Mouse (Mus musculus) lung, postnatal 36 days (tissue): ENCODE measurements around the gene Stim2.

ENCODE experiments used
- DNase-seq: peaks from one replicate; pipeline ENCODE4 v3.0.0; 2022; ENCODE audit warnings: mixed read lengths

The Stim2 gene

DNA sequence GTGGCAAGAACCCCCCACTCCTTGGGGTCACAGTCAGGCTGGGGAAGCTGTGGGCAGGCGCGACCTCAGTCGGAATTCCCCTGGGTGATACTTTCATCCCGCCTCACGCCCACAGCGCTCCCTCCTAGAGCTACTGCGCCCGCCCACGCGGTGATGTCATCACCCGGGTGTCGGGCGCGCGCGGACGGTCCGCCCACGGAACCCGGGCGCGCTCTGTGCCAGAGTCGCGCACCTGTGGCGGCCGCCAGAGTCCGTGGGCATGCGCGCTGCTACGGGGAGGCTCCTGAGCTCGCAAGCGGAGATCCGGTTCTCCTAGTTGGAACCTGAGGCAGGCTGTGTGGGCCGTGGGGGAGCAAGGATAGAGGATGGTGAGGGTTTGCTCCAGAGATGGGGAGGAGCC is 3.0 kb upstream of the Stim2 start:
- peak; percentile 89 for DNase-seq

GRCm38 (mm10) chr5:53996822-53997221 is 1.5 kb upstream of the Stim2 start:
- DNase-seq = no peak

- DNase-seq = peak; percentile 54
Observed at GRCm38 (mm10) chr5:53998743-53999460, 603 bp downstream of the Stim2 start.

DNA sequence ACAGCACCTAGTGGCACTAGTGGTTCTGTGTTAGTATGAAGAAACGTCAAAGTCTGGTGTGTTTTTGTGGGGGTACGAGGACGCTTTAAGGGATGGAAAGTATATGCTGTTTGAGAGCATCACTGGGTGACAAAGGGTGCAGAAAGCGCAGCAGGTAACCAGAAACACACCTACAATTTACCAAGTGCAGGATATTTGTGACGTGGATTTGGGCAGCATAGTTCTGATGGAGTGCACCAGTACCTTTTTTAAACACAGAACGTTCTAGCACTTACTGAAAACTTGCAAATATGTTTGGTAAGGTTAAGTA is 1.1 kb downstream of the Stim2 start:
- peak; percentile 27 for DNase-seq

DNA sequence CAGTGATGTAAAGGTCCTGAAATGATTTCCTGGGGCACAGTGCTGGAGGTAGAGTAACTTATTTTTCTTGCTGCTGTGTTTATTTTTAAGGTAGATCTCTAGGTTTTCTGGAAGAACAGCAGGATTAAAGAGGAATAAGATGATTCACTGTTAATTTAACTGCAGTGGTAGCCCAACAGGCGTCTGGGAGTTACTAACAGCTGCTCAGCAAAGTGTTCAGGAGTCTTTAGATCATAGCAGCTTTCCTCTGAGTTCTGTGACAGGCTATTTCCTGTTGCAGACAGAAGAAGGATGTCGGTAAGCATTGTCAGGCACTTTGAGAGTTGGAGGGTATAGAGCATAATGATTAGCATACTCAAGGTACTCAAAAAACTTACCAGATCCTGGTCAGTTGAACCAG is 1.5 kb downstream of the Stim2 start:
- DNase-seq = peak; percentile 36

DNA sequence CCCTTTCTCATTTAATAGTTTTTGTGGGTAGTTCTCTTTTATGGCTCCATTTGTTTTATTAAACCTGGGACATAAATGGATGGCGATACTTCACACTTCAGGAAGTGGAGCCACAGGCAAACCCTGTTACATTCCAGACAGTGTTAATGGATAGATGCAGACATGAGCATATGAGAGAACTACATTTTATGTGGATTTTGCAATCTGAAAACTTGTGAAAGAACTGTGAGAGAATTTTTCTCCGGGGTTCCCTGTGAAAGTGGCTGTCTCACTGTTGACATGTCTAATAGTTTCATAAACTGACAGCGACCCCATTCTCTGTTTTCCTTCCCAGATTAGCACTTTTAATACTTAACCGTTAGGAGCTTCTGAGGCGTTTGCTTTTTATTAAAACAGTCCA is 2.7 kb downstream of the Stim2 start:
- no peak for DNase-seq

DNA sequence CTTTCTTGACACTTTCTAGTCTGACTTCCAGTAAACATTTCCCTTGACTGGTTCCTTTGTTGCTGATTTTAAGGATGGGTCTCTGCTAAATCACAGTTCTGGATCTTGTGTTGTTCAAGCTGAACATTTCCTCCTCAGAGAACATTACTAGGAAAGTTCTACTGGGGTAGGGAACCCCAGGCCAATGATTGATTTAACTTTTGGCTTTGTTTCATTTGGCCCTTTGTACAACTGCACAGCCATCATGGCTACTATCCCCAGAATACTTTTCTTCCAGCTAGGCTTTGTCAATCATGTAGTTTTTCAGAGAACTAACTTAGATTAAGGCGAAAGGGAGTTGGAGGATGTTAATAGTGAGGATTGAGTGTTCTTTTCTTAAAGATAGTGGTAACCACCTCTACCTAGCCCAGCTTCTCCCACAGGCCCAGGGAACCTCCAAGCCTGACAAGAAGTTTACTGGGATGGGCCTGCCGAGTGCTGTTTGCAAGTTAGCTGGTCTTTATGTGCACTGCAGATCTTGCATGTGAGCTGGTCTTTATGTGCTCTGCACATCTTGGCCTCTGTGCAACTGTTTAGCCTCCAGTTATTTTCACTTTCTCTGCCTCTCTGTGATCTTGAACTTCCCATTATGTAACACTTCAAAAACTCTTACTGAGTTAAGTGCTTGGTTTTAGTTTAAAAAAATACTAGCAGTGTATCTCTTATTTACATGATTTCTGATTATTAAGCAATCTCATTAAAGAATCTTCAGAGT is 7.0 kb downstream of the Stim2 start:
- peak; percentile 26 for DNase-seq

DNA sequence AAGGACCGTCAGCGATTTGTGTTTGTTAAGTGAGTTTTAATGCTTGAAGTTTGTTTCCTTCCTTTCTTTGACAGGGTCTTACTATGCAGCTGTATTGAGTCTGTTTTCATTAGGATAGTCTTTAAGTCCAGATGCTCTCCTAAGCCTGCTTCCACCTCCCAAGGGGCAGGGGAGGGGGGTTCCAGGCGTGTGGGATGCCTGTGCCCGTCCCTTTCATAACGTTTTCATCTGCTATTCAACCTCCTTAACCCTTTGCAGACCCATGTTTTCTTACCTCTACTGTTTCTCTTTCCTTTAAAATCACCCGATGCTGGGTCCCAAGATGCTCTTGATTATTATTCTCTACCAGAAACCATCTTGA is 7.5 kb downstream of the Stim2 start:
- DNase-seq = no peak

DNA sequence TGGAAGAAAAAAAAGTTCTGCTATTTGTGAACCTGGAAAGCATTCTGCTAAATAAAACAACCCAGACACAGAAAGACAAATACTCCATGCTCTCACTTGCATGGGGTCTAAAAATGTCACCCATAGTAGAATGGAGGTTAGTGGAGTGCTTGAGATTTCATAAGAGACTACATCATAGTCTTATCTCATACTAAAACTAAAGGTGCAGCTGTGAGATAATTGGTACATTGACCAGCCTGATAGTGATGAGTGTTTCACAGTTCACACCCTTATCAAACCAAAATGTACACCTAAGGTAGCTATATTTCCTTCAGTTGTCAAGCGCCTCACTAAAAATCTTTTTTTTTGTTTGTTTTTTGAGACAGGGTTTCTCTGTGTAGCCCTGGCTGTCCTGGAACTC is 8.5 kb downstream of the Stim2 start:
- DNase-seq = no peak

DNA sequence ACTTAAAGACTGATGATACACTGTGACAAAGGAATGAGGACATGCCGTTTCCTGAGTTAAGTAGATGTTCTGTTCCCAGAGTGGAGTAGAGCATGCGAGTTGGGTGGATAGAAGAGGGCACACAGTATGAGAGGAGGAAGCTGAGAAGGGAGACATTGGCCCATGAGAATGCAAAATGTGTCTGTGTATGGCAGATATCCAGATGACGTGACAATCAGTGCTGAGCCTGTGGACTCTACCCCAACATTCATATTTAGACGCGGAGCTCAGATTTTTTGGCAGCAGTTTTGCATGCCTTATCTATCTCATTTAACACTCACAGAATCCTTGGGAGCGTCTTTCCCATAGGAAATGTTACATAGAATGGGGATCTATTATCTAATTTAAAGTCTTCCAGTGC is 9.3 kb downstream of the Stim2 start:
- no peak for DNase-seq

DNA sequence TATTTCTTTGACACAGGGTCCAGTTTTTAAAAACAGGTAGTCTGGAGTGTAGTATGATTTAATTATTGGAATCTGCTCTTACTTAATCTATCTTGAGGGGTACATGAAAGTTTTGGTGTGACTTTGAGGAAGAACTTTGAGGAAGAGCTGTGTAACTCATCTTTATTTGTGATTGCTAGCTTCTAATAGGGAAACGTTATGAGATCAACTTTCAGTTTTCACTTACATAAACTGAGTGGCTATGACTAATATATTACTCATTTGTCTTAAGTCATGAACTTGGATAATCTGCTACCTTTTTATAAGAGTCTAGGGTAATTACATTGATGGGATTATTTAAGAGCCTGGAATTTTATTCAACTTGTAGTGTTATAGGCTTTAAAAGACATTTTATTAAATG is 15.0 kb downstream of the Stim2 start:
- no peak for DNase-seq

GRCm38 (mm10) chr5:54017143-54017542 is 18.8 kb downstream of the Stim2 start:
- no peak for DNase-seq

- no peak for DNase-seq
Observed at GRCm38 (mm10) chr5:54018856-54019255, 20.6 kb downstream of the Stim2 start.

DNA sequence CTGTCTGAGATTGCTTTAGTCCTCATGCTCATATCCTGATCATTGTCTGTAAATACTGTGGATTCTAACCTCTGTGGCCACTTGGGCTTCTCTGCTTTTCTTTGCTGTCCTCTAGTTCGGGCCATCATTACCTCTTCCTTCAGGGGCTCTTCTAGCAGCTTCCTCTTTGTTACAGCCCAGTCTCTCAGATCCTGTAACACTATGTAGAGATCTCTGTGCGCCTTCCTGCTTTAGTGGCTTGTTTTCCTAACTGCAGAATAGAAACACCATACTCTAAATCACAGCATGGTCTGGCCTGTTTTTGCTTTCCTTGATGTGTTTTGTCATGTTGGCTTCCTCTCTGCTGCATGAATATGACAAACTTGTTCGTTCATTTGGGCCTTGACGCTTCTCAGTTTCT is 21.2 kb downstream of the Stim2 start:
- no peak for DNase-seq

GRCm38 (mm10) chr5:54024610-54025009 is 26.3 kb downstream of the Stim2 start:
- DNase-seq = no peak

DNA sequence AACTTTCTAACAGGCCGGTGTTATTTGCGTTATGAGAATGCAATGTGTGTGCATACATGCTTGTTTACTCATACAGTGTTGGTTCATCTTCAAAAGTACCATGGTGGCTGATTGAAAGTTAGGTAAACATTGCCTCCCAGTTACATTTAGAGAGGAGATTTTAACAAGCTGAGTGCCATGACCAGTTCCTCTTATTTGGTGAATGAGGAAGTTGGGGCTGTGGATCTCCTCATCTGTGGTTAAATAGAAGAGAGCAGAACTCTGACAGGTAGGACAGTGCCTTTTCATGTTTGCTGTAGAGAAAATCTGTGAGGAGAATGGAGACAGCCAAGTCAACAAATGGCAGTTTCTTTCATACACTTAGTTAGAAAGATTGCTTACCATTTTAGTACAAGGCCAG is 27.3 kb downstream of the Stim2 start:
- DNase-seq = peak; percentile 51

DNA sequence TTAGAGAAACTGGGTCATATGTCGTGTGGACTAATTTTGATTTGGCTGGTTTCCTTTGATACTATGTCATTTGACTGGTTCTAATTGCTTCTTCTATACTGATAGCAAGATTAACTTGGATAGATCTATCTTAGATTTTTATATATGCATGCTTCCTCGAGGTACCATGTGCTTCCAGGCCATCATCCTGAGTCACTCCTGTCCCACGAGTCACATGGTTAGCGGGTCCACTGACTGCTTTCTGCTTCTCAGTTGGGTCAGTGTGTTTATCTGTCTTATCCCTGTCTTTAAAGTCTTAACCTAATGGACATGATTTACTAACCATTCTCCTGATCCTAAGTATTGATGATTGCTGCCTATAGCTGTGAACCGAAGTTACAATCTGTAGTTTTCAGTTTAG is 34.9 kb downstream of the Stim2 start:
- DNase-seq = no peak

- peak; percentile 42 for DNase-seq
Observed at GRCm38 (mm10) chr5:54034680-54035079, 36.4 kb downstream of the Stim2 start.

DNA sequence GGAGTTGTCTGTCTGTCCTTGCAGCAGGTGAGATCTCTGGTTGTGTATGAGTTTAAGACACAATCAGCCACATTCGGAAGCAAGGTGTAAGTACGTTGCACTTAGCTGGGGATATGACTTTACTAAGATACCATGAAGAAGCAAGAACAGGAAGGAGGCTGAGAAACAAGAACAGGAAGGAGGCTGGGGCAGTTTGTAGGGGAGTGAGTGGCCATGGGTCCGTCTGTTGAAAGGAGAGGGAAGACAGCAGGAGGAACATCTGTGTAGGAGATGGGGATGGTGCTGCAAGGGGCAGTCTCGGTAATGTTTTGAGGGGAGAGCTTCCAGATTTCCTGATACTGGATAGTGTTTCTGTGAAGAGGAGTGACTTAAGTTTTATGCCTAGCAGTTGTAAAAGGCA is 40.3 kb downstream of the Stim2 start:
- no peak for DNase-seq

GRCm38 (mm10) chr5:54040527-54040926 is 42.2 kb downstream of the Stim2 start:
- DNase-seq = no peak

GRCm38 (mm10) chr5:54042013-54042412 is 43.7 kb downstream of the Stim2 start:
- DNase-seq = no peak

- DNase-seq = peak; percentile 38
Observed at GRCm38 (mm10) chr5:54045523-54045922, 47.2 kb downstream of the Stim2 start.

GRCm38 (mm10) chr5:54046432-54046831 is 48.1 kb downstream of the Stim2 start:
- DNase-seq = no peak

DNA sequence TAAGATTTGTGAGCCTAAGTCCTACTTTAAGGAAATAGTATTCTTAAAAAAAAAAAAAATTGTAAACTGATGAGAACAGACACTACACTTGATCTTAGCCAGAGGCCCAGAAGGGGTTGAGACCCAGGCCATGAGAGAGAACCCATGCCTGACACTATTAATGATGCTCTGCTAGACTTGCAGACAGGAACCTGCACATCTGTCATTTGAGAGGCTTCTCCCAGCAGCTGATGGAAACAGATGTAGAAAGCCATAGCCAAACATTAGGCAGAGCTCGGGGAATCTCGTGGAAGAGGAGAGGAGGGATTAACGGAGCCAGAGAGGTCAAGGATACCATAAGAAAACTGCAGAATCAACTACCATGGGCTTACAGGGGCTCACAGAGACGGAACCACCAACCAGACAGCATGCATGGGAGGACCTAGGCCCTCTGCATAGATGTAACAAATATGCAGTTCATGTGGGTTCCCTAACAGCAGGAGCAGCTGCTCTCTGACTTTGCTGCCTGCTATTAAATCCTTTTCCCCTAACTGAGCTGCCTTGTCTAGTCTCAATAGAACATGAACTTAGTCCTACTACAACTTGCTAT is 50.9 kb downstream of the Stim2 start:
- no peak for DNase-seq

DNA sequence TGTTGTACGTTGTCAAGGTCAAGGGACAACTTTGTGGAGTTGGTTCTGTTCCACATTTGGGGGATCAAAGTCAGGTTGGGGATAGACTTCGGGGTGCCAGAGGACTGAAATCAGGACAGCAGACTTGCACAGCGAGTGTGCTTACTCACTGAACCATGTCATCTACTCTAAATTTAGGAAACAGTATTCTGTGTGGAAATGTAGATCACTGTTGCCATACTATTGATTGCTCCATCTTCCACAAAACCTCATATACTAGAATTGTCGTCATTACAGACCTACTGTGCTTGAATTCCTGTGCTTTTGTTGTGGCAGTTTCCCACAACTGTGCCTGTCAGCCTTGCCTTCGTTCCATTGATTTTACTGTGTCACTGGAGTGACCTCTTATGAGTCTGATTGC is 51.6 kb downstream of the Stim2 start:
- no peak for DNase-seq
